Mouse (Mus musculus) cerebellum, adult 2 months (tissue): Measurements from ENCODE around the gene Olfml2a. TPM values are rescaled to one million over a fixed set of nuclear protein-coding genes. Genes with fewer than 3 reads are reported as not detected.

Experiments
- DNase-seq, 2 experiments: peaks; one replicate each; pipeline ENCODE4 v3.0.0; 2021
- H3K27ac ChIP-seq: fragments of 200-500 bp; 2 replicates; pipeline ENCODE4 v1.5.1; 2012; ENCODE audit warnings: low read length, control low read depth, inconsistent platforms; ENCODE audit not compliant: insufficient read depth
- H3K27me3 ChIP-seq: fragments of 200-500 bp; 2 replicates; pipeline ENCODE4 v1.6.1; 2012; ENCODE audit warnings: inconsistent platforms, mild to moderate bottlenecking, low read length, moderate library complexity; ENCODE audit not compliant: control insufficient read depth, insufficient read depth
- H3K4me1 ChIP-seq: fragments of 200-500 bp; 2 replicates; pipeline ENCODE4 v1.6.1; 2011; ENCODE audit warnings: low read length; ENCODE audit not compliant: control insufficient read depth, insufficient read depth
- H3K4me3 ChIP-seq: fragments of 200-500 bp; replicated peaks from 2 replicates; pipeline ENCODE3; 2011; ENCODE audit warnings: mild to moderate bottlenecking, low read depth, low read length, control low read depth; ENCODE audit not compliant: insufficient read depth
- CTCF ChIP-seq: fragments of 200-500 bp; IDR thresholded peaks from 2 replicates; pipeline ENCODE4 v1.5.1; 2011; ENCODE audit warnings: low read depth, mild to moderate bottlenecking, control low read depth, low read length, moderate library complexity, borderline replicate concordance; ENCODE audit not compliant: insufficient read depth
- POLR2A ChIP-seq: fragments of 200-500 bp; IDR thresholded peaks from 2 replicates; pipeline ENCODE4 v1.6.1; 2011; ENCODE audit warnings: low read length, control low read depth, borderline replicate concordance; ENCODE audit not compliant: insufficient read depth
- WGBS: fragments of 180-500 bp; shearing (Covaris S2); methylation state at CpG from one replicate; pipeline ENCODE4 v1.1.7; 2018; 5-methylcytosine and 5-hydroxymethylcytosine counted together
- polyA plus RNA-seq: library from polyadenylated mRNA; depleted of rRNA; stranded (reverse); fragments of >200 nt; gene quantifications from 2 replicates; pipeline ENCODE4 v1.2.3, GENCODE M21; 2012

The Olfml2a gene
- polyA plus RNA-seq, 1 experiment: 0.95 TPM

- TF ChIP-seq POLR2A (no peak), CTCF (no peak)
These were observed 11.4 kb downstream of the Olfml2a start for GRCm38 (mm10) chr2:38943161-38943560.

GRCm38 (mm10) chr2:38943977-38944376 is 12.2 kb downstream of the Olfml2a start:
- H3K4me3 ChIP-seq: no peak overlapping the region
- no peak for DNase-seq
- no peak overlapping the region for H3K27ac ChIP-seq
- WGBS: 61% methylated on average over 2 of the region's 2 CpGs
- H3K27me3 ChIP-seq: no peaks in the 10 kb centered on the region
- no peaks in the 10 kb centered on the region for H3K4me1 ChIP-seq
- no peak for TF ChIP-seq CTCF
- TF ChIP-seq POLR2A: no peak

More at GRCm38 (mm10) chr2:38943161-38943560, 11.4 kb downstream of the Olfml2a start:
- no peak overlapping the region for H3K27ac ChIP-seq
- H3K4me1 ChIP-seq: no peaks in the 10 kb centered on the region
- DNase-seq: no peak
- H3K27me3 ChIP-seq: no peaks in the 10 kb centered on the region
- WGBS: 41% methylated on average over 5 of the region's 5 CpGs
- no peak overlapping the region for H3K4me3 ChIP-seq

GRCm38 (mm10) chr2:38944460-38945161 is 12.8 kb downstream of the Olfml2a start:
- TF ChIP-seq CTCF (no peak), POLR2A (no peak)
- Histone ChIP-seq H3K27me3 (no peaks in the 10 kb centered on the region), H3K4me1 (no peaks in the 10 kb centered on the region), H3K27ac (no peak overlapping the region), H3K4me3 (no peak overlapping the region)
- no peak for DNase-seq
- WGBS: 47% methylated on average over 3 of the region's 3 CpGs

- no peak for DNase-seq
- Histone ChIP-seq H3K27ac (no peak overlapping the region), H3K27me3 (no peaks in the 10 kb centered on the region), H3K4me3 (no peak overlapping the region), H3K4me1 (peaks cover 8% of the 10 kb centered on the region)
- 58% methylated on average over 7 of the region's 7 CpGs for WGBS
- TF ChIP-seq CTCF (no peak), POLR2A (no peak)
These were observed 15.8 kb downstream of the Olfml2a start for GRCm38 (mm10) chr2:38947566-38947965.

- 5% methylated on average over 7 of the region's 7 CpGs for WGBS
- DNase-seq: peak; percentile 83 to 85
- no peak overlapping the region for H3K27ac ChIP-seq
- H3K4me1 ChIP-seq: peaks cover 8% of the 10 kb centered on the region
- TF ChIP-seq CTCF (no peak), POLR2A (no peak)
- H3K4me3 ChIP-seq: no peak overlapping the region
- H3K27me3 ChIP-seq: no peaks in the 10 kb centered on the region
These were observed 18.5 kb downstream of the Olfml2a start for GRCm38 (mm10) chr2:38950281-38950719.

GRCm38 (mm10) chr2:38953152-38953883 is 21.5 kb downstream of the Olfml2a start:
- DNase-seq: peak; percentile 23 to 46
- WGBS: 33% methylated on average over 5 of the region's 5 CpGs
- no peak overlapping the region for H3K27ac ChIP-seq
- no peaks in the 10 kb centered on the region for H3K27me3 ChIP-seq
- TF ChIP-seq POLR2A: no peak
- no peak for TF ChIP-seq CTCF
- H3K4me3 ChIP-seq: no peak overlapping the region
- peaks cover 8% of the 10 kb centered on the region for H3K4me1 ChIP-seq

GRCm38 (mm10) chr2:38956062-38956461 is 24.3 kb downstream of the Olfml2a start:
- TF ChIP-seq CTCF: no peak
- TF ChIP-seq POLR2A: no peak
- no peaks in the 10 kb centered on the region for H3K27me3 ChIP-seq
- 44% methylated on average over 2 of the region's 2 CpGs for WGBS
- no peak overlapping the region for H3K27ac ChIP-seq
- H3K4me1 ChIP-seq: no peaks in the 10 kb centered on the region
- H3K4me3 ChIP-seq: no peak overlapping the region
- no peak for DNase-seq

GRCm38 (mm10) chr2:38957671-38958223 is 26.0 kb downstream of the Olfml2a start:
- Histone ChIP-seq H3K27me3 (no peaks in the 10 kb centered on the region), H3K4me3 (no peak overlapping the region), H3K4me1 (no peaks in the 10 kb centered on the region), H3K27ac (no peak overlapping the region)
- no peak for DNase-seq
- TF ChIP-seq POLR2A (no peak), CTCF (no peak)
- WGBS: 84% methylated on average over 5 of the region's 5 CpGs
